Mouse (Mus musculus): ENCODE results near the gene Tbc1d20. TPM values are rescaled to one million over a fixed set of nuclear protein-coding genes. Genes with fewer than 3 reads are reported as not detected.
A peak's percentile ranks its signal among the peaks of the same experiment; 100 is the strongest.

Gene Tbc1d20
- total RNA-seq, 2 experiments from 2014 or later = 26.4 to 27.8 TPM

DNA sequence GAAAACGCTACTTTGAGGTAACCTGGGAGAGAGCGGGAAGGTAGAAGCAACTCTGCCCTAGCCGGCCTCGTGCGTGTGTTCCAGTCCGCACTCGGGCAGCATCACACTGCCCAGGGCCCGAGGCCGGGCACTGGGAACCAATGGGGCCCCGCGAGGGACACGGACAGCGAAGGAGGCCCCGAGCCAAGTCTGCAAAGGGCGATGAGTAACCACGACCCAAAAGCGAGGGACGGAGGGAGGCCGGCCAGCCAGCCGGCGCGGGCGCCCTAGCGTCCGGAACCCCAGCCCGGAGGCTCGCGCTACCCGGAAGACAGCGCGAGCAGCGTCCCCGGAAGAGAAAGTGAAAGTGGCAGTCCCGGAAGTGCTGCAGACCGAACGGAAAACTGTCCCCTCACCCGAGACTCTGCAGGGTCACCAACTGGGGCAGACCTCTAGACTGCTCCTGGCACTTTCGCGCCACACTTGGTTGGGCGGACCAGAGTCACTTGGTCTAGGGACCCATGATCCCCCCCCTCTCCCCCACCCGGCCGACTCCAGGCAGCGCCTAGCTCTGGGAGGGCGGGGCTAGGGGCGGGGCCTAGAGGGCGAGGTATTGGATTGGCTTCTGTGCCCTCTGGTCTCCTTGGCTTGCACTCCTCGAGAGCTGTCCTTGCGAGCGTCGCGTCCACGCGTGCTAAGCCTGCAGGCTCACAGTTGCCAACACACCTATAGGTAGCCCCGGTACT lies 38.6 kb downstream of the Tbc1d20 start, which contains the start of gene Rbck1:
TSS of gene Rbck1 (minus strand) at position 553 of the 725 bp plus-strand sequence.
- intact Hi-C loops (cut with DNase I) = loop anchor here (5.0 kb wide), 2 partner anchors 40 to 105 kb away; partner anchors contain the start of genes Csnk2a1 and Tbc1d20
- H3K4me3 ChIP-seq = peak within 1 kb of the TSS; percentile 86
- peak; percentile 93 for DNase-seq
- 0 out of 2 replicates have a peak, but pooled peaks have one; percentile 17 for TF ChIP-seq CTCF (IDR thresholded peaks at IDR 0.05)
- H3K27ac ChIP-seq = peak within 1 kb of the TSS; percentile 98

DNA sequence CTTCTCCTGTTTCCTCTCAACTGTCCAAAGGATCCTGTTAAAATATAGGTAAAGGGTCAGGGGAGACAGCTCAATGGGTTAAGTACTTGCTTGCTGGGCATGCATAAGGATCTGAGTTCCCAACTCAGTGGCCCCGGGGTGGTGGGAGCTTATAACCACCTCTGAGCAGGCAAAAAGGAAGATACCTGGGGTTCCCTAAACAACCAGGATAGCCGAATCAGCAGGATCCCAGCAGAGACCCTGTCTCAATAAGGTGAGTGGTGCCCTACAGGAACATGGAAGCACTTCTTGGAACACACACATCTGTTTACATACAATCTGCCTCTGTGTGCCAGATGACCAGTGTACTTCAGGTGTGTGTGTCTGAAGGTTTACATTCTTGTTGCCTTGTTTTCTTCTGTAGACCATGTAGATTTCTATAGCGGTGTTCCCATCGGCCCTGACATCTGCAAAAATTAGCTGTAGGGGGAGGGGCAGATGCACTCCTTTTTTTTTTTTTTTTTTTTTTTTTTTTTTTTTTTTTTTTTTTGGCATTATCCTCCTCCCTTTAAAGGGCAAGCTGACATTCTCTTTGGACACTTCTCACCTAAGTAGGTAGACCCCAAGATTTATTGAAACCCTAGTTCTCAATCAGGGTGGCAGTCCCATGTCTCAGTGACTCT lies 39.8 kb downstream of the Tbc1d20 start:
- intact Hi-C loops (cut with DNase I) = loop anchor here (5.0 kb wide), 2 partner anchors 41 to 106 kb away; partner anchors contain the start of genes Csnk2a1 and Tbc1d20
- H3K27ac ChIP-seq = no peak overlapping the region
- no peak for TF ChIP-seq CTCF (IDR thresholded peaks at IDR 0.05)
- DNase-seq = no peak
- no peak overlapping the region for H3K4me3 ChIP-seq

- H3K4me3 ChIP-seq = no peak overlapping the region
- H3K27ac ChIP-seq = no peak overlapping the region
- intact Hi-C loops (cut with DNase I) = no loop called here
- no peak for DNase-seq
- TF ChIP-seq CTCF (IDR thresholded peaks at IDR 0.05) = no peak
Observed at GRCm38 (mm10) chr2:152335289-152335820, 41.7 kb downstream of the Tbc1d20 start.

DNA sequence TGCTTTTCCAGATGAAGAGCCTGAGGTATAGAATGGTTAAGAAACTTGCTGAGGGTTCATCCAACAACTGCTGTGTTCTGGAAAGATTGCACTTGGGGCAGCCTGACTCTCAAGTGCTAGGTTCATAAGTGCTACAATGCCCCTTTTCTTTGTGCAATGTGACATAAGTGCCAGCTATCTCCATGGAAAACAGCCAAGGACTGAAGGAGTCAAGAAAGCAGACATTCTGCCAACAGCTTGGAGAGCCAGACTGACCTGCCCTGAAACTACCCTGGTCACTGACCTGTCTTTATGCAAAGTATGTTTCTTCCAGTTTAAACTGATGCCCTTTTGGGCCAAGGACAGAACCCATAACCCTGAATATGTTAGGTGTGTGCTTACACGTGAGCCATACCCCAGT lies 43.2 kb downstream of the Tbc1d20 start:
- no peak overlapping the region for H3K27ac ChIP-seq
- intact Hi-C loops (cut with DNase I) = no loop called here
- TF ChIP-seq CTCF (IDR thresholded peaks at IDR 0.05) = no peak
- no peak overlapping the region for H3K4me3 ChIP-seq
- no peak for DNase-seq

- intact Hi-C loops (cut with DNase I) = no loop called here
- Histone ChIP-seq H3K27ac (no peak overlapping the region), H3K4me3 (no peak overlapping the region)
- no peak for DNase-seq
- no peak for TF ChIP-seq CTCF (IDR thresholded peaks at IDR 0.05)
Observed at GRCm38 (mm10) chr2:152337591-152338212, 44.1 kb downstream of the Tbc1d20 start.

GRCm38 (mm10) chr2:152338319-152338718 lies 44.7 kb downstream of the Tbc1d20 start:
- no peak for DNase-seq
- TF ChIP-seq CTCF (IDR thresholded peaks at IDR 0.05) = no peak
- Histone ChIP-seq H3K27ac (no peak overlapping the region), H3K4me3 (no peak overlapping the region)
- intact Hi-C loops (cut with DNase I) = no loop called here

DNA sequence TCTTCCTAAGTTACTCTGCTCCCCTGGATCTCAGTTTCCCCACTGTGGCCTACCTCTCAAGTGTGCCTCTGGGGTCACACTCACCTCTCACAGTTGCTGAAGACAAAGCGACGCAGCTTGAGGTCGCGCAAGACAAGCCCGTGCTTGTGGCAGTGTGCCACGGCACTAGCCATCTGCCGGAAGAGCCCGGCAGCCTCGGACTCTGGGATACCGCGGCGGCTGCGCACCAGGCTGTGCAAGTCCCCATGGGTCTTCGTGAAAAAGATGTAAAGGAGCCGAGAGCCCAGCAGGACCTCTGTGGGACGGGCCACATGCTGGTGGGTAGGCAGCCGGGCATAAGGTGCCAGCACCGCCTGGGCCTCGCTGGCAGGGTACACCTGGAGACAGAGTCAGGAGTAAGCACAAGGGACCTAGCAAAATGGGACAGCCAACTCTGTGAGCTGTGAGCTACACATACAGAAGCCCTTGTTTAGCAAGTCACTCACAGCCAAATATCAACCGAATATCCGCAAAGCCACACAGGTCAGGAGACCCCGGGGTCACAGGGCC lies 46.1 kb downstream of the Tbc1d20 start:
- intact Hi-C loops (cut with DNase I) = no loop called here
- TF ChIP-seq CTCF (IDR thresholded peaks at IDR 0.05) = no peak
- Histone ChIP-seq H3K27ac (no peak overlapping the region), H3K4me3 (no peak overlapping the region)
- no peak for DNase-seq

- peak within 1 kb of the TSS; percentile 79 for H3K4me3 ChIP-seq
- intact Hi-C loops (cut with DNase I) = no loop called here
- TF ChIP-seq CTCF (IDR thresholded peaks at IDR 0.05) = peak; percentile 61
- peak; percentile 88 for DNase-seq
- H3K27ac ChIP-seq = peak within 1 kb of the TSS; percentile 88
Observed at GRCm38 (mm10) chr2:152343329-152344213, 49.9 kb downstream of the Tbc1d20 start, which contains the start of gene Trib3. TSS of gene Trib3 (minus strand) at chr2:152344032.

- intact Hi-C loops (cut with DNase I) = no loop called here
- Histone ChIP-seq H3K27ac (peak overlapping the region; percentile 88), H3K4me3 (peak overlapping the region; percentile 79)
- TF ChIP-seq CTCF (IDR thresholded peaks at IDR 0.05) = no peak
- DNase-seq = no peak
Observed at GRCm38 (mm10) chr2:152344361-152344760, 50.7 kb downstream of the Tbc1d20 start.

DNA sequence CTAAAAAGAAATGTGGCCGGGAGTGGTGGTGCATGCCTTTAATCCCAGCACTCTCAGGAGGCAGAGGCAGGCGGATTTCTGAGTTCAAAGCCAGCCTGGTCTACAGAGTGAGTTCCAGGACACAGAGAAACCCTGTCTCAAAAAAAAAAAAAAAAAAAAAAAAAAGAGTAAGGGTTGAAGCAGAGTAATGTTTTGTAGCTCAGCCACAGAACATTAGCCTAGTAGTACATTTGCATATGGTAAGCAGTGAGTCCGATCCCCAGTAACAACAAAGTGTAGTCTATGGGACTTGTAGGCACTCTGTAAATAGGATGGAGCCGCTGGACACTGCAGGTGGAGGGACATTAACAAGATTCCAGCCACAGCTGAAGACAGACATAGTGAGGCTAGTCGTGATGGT lies 51.3 kb downstream of the Tbc1d20 start:
- Histone ChIP-seq H3K27ac (peak overlapping the region; percentile 88), H3K4me3 (no peak overlapping the region)
- intact Hi-C loops (cut with DNase I) = no loop called here
- no peak for DNase-seq
- TF ChIP-seq CTCF (IDR thresholded peaks at IDR 0.05) = no peak

DNA sequence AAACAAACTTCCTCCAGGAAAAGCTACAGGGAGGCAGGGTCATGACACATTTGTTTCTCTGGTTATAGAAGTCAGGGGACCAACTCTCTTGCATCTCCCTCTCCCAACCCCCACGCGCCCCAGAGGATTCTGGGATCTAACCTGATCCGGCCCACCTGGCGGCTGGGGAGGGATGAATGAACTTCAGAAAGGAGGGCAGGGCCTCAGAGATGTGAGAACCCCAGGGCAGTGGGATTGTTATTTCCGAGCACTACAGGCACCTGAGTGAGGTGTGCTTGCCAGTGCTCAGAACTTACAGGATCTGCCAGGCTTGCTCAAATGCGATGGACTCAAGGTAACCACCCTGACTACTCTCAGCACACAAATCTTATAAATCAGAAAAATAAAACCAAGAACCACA lies 51.8 kb downstream of the Tbc1d20 start:
- no peak for TF ChIP-seq CTCF (IDR thresholded peaks at IDR 0.05)
- intact Hi-C loops (cut with DNase I) = no loop called here

More for the DNA sequence above, 51.8 kb downstream of the Tbc1d20 start:
- no peak overlapping the region for H3K4me3 ChIP-seq
- H3K27ac ChIP-seq = no peak overlapping the region
- DNase-seq = no peak
